Mouse (Mus musculus) inflammation-experienced regulatory T-cells, adult 6 months (primary cell): ENCODE measurements around the gene Dcun1d3. TPM values are rescaled to one million over a fixed set of nuclear protein-coding genes. Genes with fewer than 3 reads are reported as not detected.

ENCODE experiments used
- ATAC-seq: one replicate; pipeline ENCODE4 v1.8.0; 2017
- polyA plus RNA-seq, 3 experiments: library from polyadenylated mRNA; unstranded; fragments of 100-300 nt; shearing (Covaris generic); gene quantifications; one replicate each; pipeline ENCODE4 v1.2.1; 2017

Dcun1d3 gene
- 1 to 10 TPM; 5.8 to 10.0 (median 9.4) TPM for polyA plus RNA-seq

- ATAC-seq, result peak; percentile 96
These were observed at the start of gene Dcun1d3, which contains the start of gene Lyrm1 for GRCm38 (mm10) chr7:119895639-119896512. Gene Dcun1d3, minus strand, starts transcription at chr7:119896298. Gene Lyrm1, plus strand, starts transcription at chr7:119895861.

- no peak for ATAC-seq
These were observed 45.5 kb upstream of the Dcun1d3 start for GRCm38 (mm10) chr7:119941569-119941968.

- ATAC-seq, result no peak
These were observed 40.9 kb upstream of the Dcun1d3 start for GRCm38 (mm10) chr7:119937036-119937435.

GRCm38 (mm10) chr7:119936321-119936720 is 40.2 kb upstream of the Dcun1d3 start:
- ATAC-seq, result no peak

- ATAC-seq, result no peak
These were observed 32.8 kb upstream of the Dcun1d3 start for GRCm38 (mm10) chr7:119928783-119929440.

GRCm38 (mm10) chr7:119921054-119921453 is 25.0 kb upstream of the Dcun1d3 start:
- ATAC-seq, result no peak

- ATAC-seq, result no peak
These were observed 24.4 kb upstream of the Dcun1d3 start for GRCm38 (mm10) chr7:119920457-119920856.

GRCm38 (mm10) chr7:119911727-119912126 is 15.6 kb upstream of the Dcun1d3 start:
- ATAC-seq, result no peak

- ATAC-seq, result no peak
These were observed 10.6 kb upstream of the Dcun1d3 start for GRCm38 (mm10) chr7:119906523-119907215.

- no peak for ATAC-seq
These were observed 3.4 kb upstream of the Dcun1d3 start for GRCm38 (mm10) chr7:119899386-119900057.

- no peak for ATAC-seq
These were observed 2.3 kb upstream of the Dcun1d3 start for GRCm38 (mm10) chr7:119898247-119898856.

GRCm38 (mm10) chr7:119897521-119898109 is 1.5 kb upstream of the Dcun1d3 start:
- no peak for ATAC-seq

- ATAC-seq, result peak; percentile 15
These were observed 1.1 kb downstream of the Dcun1d3 start for GRCm38 (mm10) chr7:119894818-119895544.

GRCm38 (mm10) chr7:119892742-119893141 is 3.4 kb downstream of the Dcun1d3 start:
- ATAC-seq, result no peak

- no peak for ATAC-seq
These were observed 3.9 kb downstream of the Dcun1d3 start for GRCm38 (mm10) chr7:119892198-119892597.

GRCm38 (mm10) chr7:119887887-119888286 is 8.2 kb downstream of the Dcun1d3 start:
- ATAC-seq, result no peak

GRCm38 (mm10) chr7:119881229-119881628 is 14.9 kb downstream of the Dcun1d3 start:
- ATAC-seq, result no peak

GRCm38 (mm10) chr7:119880345-119880744 is 15.8 kb downstream of the Dcun1d3 start:
- no peak for ATAC-seq

GRCm38 (mm10) chr7:119879171-119879570 is 16.9 kb downstream of the Dcun1d3 start:
- no peak for ATAC-seq

GRCm38 (mm10) chr7:119875776-119876440 is 20.2 kb downstream of the Dcun1d3 start:
- no peak for ATAC-seq
